Mouse (Mus musculus) monocyte, adult 2 months (primary cell): ENCODE measurements around the gene Vstm4.

ENCODE experiments used
- DNase-seq, 2 experiments: peaks; one replicate each; pipeline ENCODE4 v3.0.0; 2022; ENCODE audit warnings: low spot score in 2 of 2, low read depth in 1 of 2

Vstm4 gene

GRCm38 (mm10) chr14:32934064-32934463 is 77.5 kb downstream of the Vstm4 start:
- DNase-seq, result no peak

GRCm38 (mm10) chr14:32939217-32939616 is 82.7 kb downstream of the Vstm4 start:
- DNase-seq, result no peak

- no peak for DNase-seq
Observed at GRCm38 (mm10) chr14:32947512-32947911, 91.0 kb downstream of the Vstm4 start.

- no peak for DNase-seq
Observed at GRCm38 (mm10) chr14:32950312-32951301, 94.1 kb downstream of the Vstm4 start.

- no peak for DNase-seq
Observed at GRCm38 (mm10) chr14:32956486-32956885, 99.9 kb downstream of the Vstm4 start.

- no peak for DNase-seq
Observed at GRCm38 (mm10) chr14:32958671-32959070, 102.1 kb downstream of the Vstm4 start.

GRCm38 (mm10) chr14:32960481-32960880 is 103.9 kb downstream of the Vstm4 start:
- no peak for DNase-seq

GRCm38 (mm10) chr14:32964742-32965141 is 108.2 kb downstream of the Vstm4 start:
- DNase-seq, result no peak

GRCm38 (mm10) chr14:32970700-32971099 is 114.1 kb downstream of the Vstm4 start:
- DNase-seq, result no peak

- no peak for DNase-seq
Observed at GRCm38 (mm10) chr14:32984176-32984738, 127.7 kb downstream of the Vstm4 start.

GRCm38 (mm10) chr14:32986659-32987058 is 130.1 kb downstream of the Vstm4 start:
- DNase-seq, result no peak
